Mouse (Mus musculus) ES-E14 (cell line): ENCODE measurements around the gene Tmem196.

Source experiments
- CHD2 ChIP-seq: IDR thresholded peaks from 2 replicates; pipeline ENCODE4 v1.6.1; 2014; ENCODE audit warnings: mild to moderate bottlenecking, low read depth, low read length, inconsistent platforms
- HCFC1 ChIP-seq: IDR thresholded peaks from 2 replicates; pipeline ENCODE4 v1.6.1; 2012; ENCODE audit warnings: low read length, inconsistent platforms, borderline replicate concordance; ENCODE audit not compliant: insufficient read depth
- MAFK ChIP-seq: IDR thresholded peaks from 2 replicates; pipeline ENCODE4 v1.6.1; 2014; ENCODE audit warnings: mild to moderate bottlenecking, low read depth, low read length, inconsistent platforms; ENCODE audit not compliant: insufficient read depth
- ZC3H11A ChIP-seq: IDR thresholded peaks from 2 replicates; pipeline ENCODE4 v1.6.1; 2012; ENCODE audit warnings: low read depth, mild to moderate bottlenecking, inconsistent platforms, low read length, borderline replicate concordance
- ZNF384 ChIP-seq: IDR thresholded peaks from 2 replicates; pipeline ENCODE4 v1.6.1; 2012; ENCODE audit warnings: low read depth, low read length, inconsistent platforms

GRCm38 (mm10) chr12:119965373-119965772 lies 19.8 kb downstream of the Tmem196 start:
- TF ChIP-seq MAFK (no peak), CHD2 (no peak), ZC3H11A (no peak), ZNF384 (no peak), HCFC1 (no peak)
